Mouse (Mus musculus) bone marrow macrophage, adult 2 months (primary cell): ENCODE data around the gene Hhatl.

Experiments used
- CTCF ChIP-seq: IDR thresholded peaks from 2 replicates; pipeline ENCODE4 v1.5.1; 2012; ENCODE audit warnings: low read depth, mild to moderate bottlenecking, low read length, moderate library complexity
- POLR2A ChIP-seq: IDR thresholded peaks from 2 replicates; pipeline ENCODE4 v1.6.1; 2012; ENCODE audit warnings: mild to moderate bottlenecking, low read depth, low read length, borderline replicate concordance

DNA sequence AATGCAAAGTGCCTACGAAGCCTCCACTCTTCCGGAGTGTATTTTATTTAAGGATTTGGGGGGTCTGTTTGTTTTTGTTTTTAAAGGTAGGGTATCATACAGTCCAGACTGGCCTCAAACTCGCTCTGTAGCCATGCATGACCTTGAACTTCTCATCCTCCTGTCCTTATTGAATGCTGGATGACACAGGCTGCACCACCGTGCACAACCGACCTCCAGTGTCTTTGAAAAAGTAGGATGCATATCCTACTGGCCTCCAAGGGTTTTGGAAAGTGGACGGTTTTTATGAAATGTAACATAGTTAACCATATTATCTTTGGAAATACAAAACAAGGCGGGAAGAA, 47.3 kb upstream of the Hhatl start:
- no peak for TF ChIP-seq CTCF
- no peak for TF ChIP-seq POLR2A
